Mouse (Mus musculus): ENCODE results near the gene Fes.
"Not testable (repeated sequence)": the region's sequence is repeated elsewhere in the genome, so short reads cannot be mapped to it uniquely, and the experiment has no call there.

The Fes gene

GRCm38 (mm10) chr7:80404101-80404894 is 16.6 kb upstream of the Fes start:
- peak; percentile 97 for DNase-seq

- peak; percentile 98 for DNase-seq
Observed at GRCm38 (mm10) chr7:80403551-80403950, 15.8 kb upstream of the Fes start.

- DNase-seq: peak; percentile 98
Observed at GRCm38 (mm10) chr7:80402651-80403321, 15.0 kb upstream of the Fes start.

GRCm38 (mm10) chr7:80401860-80402641 is 14.3 kb upstream of the Fes start:
- DNase-seq: peak; percentile 96

GRCm38 (mm10) chr7:80401041-80401859 is 13.5 kb upstream of the Fes start:
- DNase-seq: no peak

GRCm38 (mm10) chr7:80400571-80400970 is 12.8 kb upstream of the Fes start:
- DNase-seq: no peak

GRCm38 (mm10) chr7:80400099-80400498 is 12.4 kb upstream of the Fes start:
- DNase-seq: peak; percentile 96

- DNase-seq: no peak
Observed at GRCm38 (mm10) chr7:80398654-80399444, 11.1 kb upstream of the Fes start.

GRCm38 (mm10) chr7:80397986-80398385 is 10.2 kb upstream of the Fes start:
- no peak for DNase-seq

- DNase-seq: not testable (repeated sequence)
Observed at GRCm38 (mm10) chr7:80396427-80396826, 8.7 kb upstream of the Fes start.

- no peak for DNase-seq
Observed at GRCm38 (mm10) chr7:80394600-80394999, 6.9 kb upstream of the Fes start.

- no peak for DNase-seq
Observed at GRCm38 (mm10) chr7:80392119-80392518, 4.4 kb upstream of the Fes start.

- peak; percentile 97 for DNase-seq
Observed at GRCm38 (mm10) chr7:80387033-80387632, 613 bp downstream of the Fes start.

GRCm38 (mm10) chr7:80386235-80386930 is 1.4 kb downstream of the Fes start:
- peak; percentile 99 for DNase-seq

GRCm38 (mm10) chr7:80382919-80383318 is 4.8 kb downstream of the Fes start:
- DNase-seq: no peak

- no peak for DNase-seq
Observed at GRCm38 (mm10) chr7:80379531-80379930, 8.2 kb downstream of the Fes start.

GRCm38 (mm10) chr7:80377471-80377870 is 10.3 kb downstream of the Fes start:
- no peak for DNase-seq

- DNase-seq: no peak
Observed at GRCm38 (mm10) chr7:80376192-80376591, 11.6 kb downstream of the Fes start.

GRCm38 (mm10) chr7:80375376-80376039 is 12.2 kb downstream of the Fes start:
- DNase-seq: no peak

- DNase-seq: no peak
Observed at GRCm38 (mm10) chr7:80374733-80375132, 13.0 kb downstream of the Fes start.

Measured in heart, adult 11 months (tissue).